24 mouse cellular contexts compared by ENCODE assay signal in genomic region chr3:47450026-47450425, GRCm38 (mm10).
"Had no signal": no experiment of that assay in that cellular context is flagged by ENCODE, and none has a peak within 500 bp of the region (broad histone marks: within the 10 kb centered on the region; RNA-seq: fewer than 3 reads in every experiment).

No protein-coding gene starts in this region.

- H3K9me3 ChIP-seq: heart, embryonic 10.5 days; heart, embryonic 12.5 days; hindbrain, embryonic 13.5 days; hindbrain, embryonic 15.5 days; kidney, embryonic 15.5 days; limb, embryonic 10.5 days; limb, embryonic 12.5 days; liver, embryonic 13.5 days; liver, embryonic 15.5 days had no signal

- H3K27ac ChIP-seq: heart, embryonic 10.5 days; hindbrain, embryonic 13.5 days; hindbrain, embryonic 15.5 days; hindbrain, postnatal 0 days; kidney, embryonic 15.5 days; kidney, postnatal 0 days; left cerebral cortex, adult 2 months; limb, embryonic 10.5 days; limb, embryonic 12.5 days; liver, embryonic 13.5 days; liver, embryonic 15.5 days had no signal

- H3K4me1 ChIP-seq: heart, embryonic 10.5 days; heart, embryonic 12.5 days; hindbrain, embryonic 13.5 days; hindbrain, embryonic 15.5 days; kidney, embryonic 15.5 days; limb, embryonic 10.5 days; limb, embryonic 12.5 days; liver, embryonic 13.5 days; liver, embryonic 15.5 days had no signal

- H3K4me3 ChIP-seq: heart, embryonic 10.5 days; heart, embryonic 12.5 days; hindbrain, embryonic 13.5 days; hindbrain, embryonic 15.5 days; kidney, embryonic 15.5 days; left cerebral cortex, adult 2 months; limb, embryonic 10.5 days; limb, embryonic 12.5 days; liver, embryonic 13.5 days; liver, embryonic 15.5 days had no signal

- DNase-seq: gastrocnemius, postnatal 14 days; gastrocnemius, postnatal 36 days; heart, adult 18-20 months; heart, postnatal 10 days; kidney, adult 11 months; kidney, adult 2 months; kidney, adult 9 months; kidney, postnatal 14 days; kidney, postnatal 36 days; layer of hippocampus, adult 9-11 months; liver; liver, embryonic 13.5 days; liver, postnatal 0 days had no signal

- H3K9ac ChIP-seq: heart, embryonic 12.5 days; hindbrain, embryonic 13.5 days; hindbrain, embryonic 15.5 days; kidney, embryonic 15.5 days; limb, embryonic 12.5 days; liver, embryonic 13.5 days; liver, embryonic 15.5 days; liver, postnatal 0 days had no signal

- H3K36me3 ChIP-seq: heart, embryonic 10.5 days; heart, embryonic 12.5 days; hindbrain, embryonic 13.5 days; hindbrain, embryonic 15.5 days; kidney, embryonic 15.5 days; limb, embryonic 10.5 days; limb, embryonic 12.5 days; liver, embryonic 13.5 days; liver, embryonic 15.5 days had no signal
